Mouse (Mus musculus): Measurements from ENCODE around the gene Bora.

DNA sequence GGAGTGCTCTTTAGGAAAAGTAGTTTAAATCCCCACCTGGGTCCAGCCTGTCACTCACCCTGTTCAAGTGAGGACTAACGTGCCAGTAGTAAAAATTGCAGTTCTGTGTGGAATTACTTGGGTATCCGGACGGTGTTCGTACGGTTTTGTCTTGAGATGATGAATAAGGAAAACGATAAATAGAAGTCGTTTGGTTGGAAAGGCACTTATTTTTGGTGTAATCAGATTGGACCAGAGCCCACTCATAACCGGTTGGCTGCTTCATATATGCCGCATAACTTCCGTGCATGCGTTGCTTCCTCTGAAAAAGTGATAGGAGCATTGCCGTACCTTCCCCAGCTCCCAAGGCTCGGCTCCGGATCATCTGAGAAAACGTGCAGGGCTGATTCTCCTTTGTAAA, 760 bp downstream of the Bora start:
- TF ChIP-seq CTCF (IDR thresholded peaks at IDR 0.05; ENCODE audit: extremely low read depth, insufficient read depth, insufficient read length, insufficient replicate concordance) = no peak
- TF ChIP-seq POLR2A (IDR thresholded peaks at IDR 0.05; ENCODE audit: low read depth, low read length) = no peak
